Mouse (Mus musculus) 416B (cell line): ENCODE data around the gene Vmn2r30.
A peak's percentile ranks its signal among the peaks of the same experiment; 100 is the strongest.
"Not testable (repeated sequence)": the region's sequence is repeated elsewhere in the genome, so short reads cannot be mapped to it uniquely, and the experiment has no call there.

Source experiments
- DNase-seq: peaks from one replicate; pipeline ENCODE4 v3.0.0; 2011; ENCODE audit warnings: low read depth

Vmn2r30 gene

DNA sequence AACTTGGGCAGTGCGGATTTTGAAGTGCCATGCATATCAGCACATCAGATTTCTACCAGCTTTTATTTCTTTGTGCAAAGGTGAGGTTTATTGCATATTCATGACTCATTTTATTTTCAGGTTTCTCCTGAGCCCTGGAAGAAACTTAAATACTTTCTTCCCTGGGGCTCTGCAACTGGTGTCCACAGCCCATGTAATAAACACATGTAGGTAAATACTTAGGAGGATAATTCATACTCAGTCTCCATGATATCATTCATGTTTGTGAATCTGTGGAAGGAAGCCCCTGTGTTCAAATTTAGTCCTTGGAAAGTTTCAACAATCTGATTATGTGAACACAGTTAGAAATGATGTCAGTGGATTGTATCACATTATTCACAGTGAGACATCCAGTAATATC lies at the start of gene Vmn2r30:
Vmn2r30 (minus strand) TSS at position 101 of the 400 bp plus-strand sequence.
- DNase-seq: not testable (repeated sequence)

DNA sequence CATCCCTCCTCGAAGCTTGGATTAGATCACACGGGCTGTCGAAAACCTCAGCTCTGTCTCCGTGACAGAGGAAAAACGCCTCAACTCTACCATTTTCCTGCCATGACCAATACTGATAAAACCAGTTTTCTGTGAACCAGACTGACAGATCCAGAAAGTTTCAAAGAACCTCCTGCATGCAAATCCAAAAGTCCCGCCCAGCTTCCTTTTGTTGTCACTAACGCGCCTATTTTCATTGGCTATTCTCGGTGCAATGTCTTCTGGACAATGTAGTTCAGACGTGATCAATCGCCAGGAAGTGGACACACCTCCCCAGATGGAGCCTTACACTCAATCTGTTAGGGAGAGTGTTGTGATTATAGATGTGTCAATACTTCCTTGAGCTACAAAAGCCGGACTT lies 37.0 kb upstream of the Vmn2r30 start, which contains the start of gene Gm45783:
Gm45783 (minus strand) TSS at position 143 of the 400 bp plus-strand sequence.
- peak; percentile 73 for DNase-seq

- DNase-seq: peak; percentile 73
Observed at GRCm38 (mm10) chr7:7295595-7295994, 41.8 kb downstream of the Vmn2r30 start.

GRCm38 (mm10) chr7:7281383-7281782 lies 56.0 kb downstream of the Vmn2r30 start:
- DNase-seq: peak; percentile 76

DNA sequence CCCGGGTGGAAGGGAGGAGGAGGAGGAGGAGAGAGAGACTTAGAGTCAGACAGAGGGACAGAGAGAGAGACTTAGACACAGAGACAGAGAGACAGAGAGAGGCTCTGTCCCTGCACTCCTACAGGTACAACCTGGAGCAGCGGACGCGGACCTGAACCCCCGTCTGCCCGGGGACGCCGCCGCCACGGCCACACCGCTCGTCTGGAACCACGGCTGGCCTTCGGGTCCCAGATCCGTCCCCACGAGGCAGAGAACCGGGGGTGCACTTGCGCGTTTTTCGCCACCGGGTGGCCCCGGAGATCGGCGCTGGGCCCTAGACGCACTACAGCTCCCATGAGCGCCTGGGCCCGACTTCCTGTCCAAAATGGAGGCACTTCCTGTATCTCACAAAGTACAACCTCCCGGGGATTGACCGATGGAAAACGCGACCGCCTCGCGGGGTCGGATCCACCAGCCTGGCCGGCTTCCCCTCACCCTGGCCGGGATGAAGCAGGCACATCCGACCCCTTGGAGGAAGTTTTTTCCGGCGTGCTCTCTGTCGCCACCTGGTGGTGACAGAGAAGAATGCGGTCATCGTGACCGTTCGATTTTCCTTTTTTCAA lies 59.3 kb downstream of the Vmn2r30 start, which contains the start of gene Gm45844:
Gm45844 (minus strand) TSS at position 324 of the 602 bp plus-strand sequence.
- peak; percentile 69 for DNase-seq

DNA sequence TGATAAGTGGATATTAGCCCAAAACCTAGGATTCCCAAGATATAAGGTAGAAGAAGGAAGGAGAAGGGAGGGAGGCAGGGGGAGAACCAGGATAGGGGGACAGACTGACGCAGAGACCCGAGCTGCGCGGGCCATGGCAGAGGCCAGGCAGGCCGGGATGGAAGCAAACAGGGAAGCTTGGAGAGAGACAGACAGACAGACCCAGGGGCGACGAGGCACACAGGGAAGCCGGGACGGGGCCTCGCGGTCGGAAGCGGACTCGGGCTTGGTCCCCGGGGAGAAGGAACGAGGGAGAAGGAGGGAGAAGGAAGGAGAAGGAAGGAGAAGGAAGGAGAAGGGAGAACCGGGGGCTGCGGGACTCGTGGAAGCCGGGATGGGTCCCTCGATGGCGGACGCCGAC lies 59.9 kb downstream of the Vmn2r30 start:
- DNase-seq: peak; percentile 39
